Mouse (Mus musculus): ENCODE measurements around the gene Cd68.
"Not testable (repeated sequence)": the region's sequence is repeated elsewhere in the genome, so short reads cannot be mapped to it uniquely, and the experiment has no call there.

The Cd68 gene

DNA sequence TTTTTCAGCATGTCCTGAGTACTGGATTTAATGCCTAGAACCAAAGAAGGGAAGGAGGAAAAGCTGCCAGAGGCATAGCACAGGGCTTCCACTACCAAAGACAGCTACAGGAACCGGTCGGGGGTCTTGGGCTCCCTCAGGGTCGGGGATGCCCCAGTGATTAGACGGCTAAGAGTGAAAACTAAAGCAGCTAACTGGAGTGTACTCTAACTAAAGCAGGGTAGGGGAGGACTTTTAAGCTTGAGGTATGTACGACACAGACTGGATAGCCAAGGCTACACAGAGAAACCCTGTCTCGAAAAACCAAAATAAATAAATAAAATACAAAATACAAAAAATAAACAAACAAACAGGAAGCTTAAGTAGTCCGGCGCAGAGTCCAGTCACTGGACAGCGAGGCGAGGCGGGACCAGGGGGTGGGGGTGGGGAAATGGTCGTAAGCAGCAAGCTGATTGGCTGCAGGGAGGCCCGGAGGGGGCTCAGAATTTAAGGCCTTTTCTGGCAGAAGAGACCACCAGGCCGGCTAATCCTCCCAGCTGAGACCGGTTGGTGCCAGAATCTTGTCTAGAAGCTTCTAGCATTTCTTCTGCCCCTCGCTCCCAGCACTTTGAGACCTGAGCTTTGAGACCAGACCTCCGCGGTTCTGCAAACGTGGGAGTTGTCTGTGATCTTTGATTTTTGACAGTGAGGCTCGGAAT lies 44.2 kb downstream of the Cd68 start, which contains the start of gene Sat2:
Gene Sat2 (plus strand): TSS at position 454 of the 698 bp plus-strand sequence.
- peak; percentile 62 for DNase-seq

DNA sequence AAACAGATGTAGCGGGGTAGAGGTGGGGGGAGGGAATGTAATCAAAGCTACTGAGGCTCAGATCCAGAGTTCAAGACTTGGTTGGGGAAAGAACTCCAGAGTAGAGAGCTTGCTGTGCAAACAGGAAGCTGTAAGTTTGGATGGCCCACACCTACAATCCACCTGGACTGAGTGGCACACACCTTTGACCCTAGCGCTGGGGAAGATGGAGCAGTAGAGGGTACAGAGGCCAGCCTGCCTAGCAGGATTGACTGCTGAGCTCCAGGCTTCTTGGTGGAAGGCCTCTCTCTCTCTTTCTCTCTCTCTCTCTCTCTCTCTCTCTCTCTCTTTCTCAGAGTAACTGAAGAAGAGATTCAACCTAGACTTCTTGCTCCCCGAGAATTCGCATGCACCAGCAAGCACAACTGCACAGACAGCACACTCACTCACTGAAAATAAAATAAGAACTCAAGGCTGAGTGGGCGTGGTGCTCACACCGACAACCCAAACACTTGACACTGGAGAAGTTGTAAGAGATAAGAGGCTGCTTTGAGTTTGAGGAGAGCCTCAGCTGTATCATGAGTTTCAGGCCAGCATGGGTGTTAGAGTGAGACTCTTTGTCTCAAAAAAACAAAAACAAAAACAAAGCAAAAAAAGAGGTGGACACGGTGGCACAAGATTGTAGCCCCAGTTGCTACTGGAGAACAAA lies 45.4 kb downstream of the Cd68 start:
- DNase-seq: no peak

- no peak for DNase-seq
Measured at GRCm38 (mm10) chr11:69617805-69618204, 48.1 kb downstream of the Cd68 start, which contains the start of gene Shbg. Shbg (minus strand) TSS chr11:69617905.

GRCm38 (mm10) chr11:69616781-69617180 lies 49.2 kb downstream of the Cd68 start:
- no peak for DNase-seq

GRCm38 (mm10) chr11:69614257-69614588 lies 51.7 kb downstream of the Cd68 start:
- not testable (repeated sequence) for DNase-seq
